Mouse (Mus musculus) CH12.LX (cell line): ENCODE data around the gene Tcf7.

ENCODE experiments used
- EP300 ChIP-seq: IDR thresholded peaks from 2 replicates; pipeline ENCODE4 v1.6.1; 2011; ENCODE audit warnings: low read length, improper control_type of control experiment
- SMC3 ChIP-seq: IDR thresholded peaks from 2 replicates; pipeline ENCODE4 v1.6.1; 2011; ENCODE audit warnings: low read depth, low read length, improper control_type of control experiment

DNA sequence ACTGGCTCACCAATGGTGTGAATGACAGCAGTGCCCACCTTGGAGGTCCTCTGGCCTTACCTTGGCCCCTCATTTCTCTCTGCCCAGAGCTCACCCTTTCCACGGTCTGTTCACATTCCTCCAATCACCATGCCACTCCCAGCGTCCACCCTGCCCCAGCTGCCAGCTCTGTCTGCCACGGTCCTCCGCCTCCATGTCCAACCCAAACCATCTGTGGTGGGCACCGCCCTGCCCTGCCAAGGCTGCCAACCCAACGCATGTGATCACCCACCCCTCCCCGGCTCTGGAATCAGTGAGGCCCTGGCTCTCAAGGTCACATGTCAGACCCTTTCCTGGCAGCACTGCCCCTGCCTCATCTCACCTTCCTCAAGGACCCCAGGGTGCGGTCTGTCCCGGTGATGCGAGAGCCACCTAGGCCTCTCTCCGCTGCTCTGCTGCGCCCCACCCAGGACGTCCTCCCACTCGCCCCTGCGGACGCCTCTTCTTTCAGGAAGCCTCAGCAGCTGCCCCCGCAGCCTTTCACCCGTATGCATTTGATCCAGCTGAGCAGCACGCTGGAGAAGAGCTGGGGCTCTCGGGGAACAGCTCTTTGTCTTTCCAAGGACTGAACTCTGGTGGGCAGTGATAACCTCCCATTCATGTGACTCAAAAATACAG lies 8.2 kb downstream of the Tcf7 start:
- no peak for TF ChIP-seq EP300
- no peak for TF ChIP-seq SMC3
